In genomic region chr9:67037666-67038065, GRCm38 (mm10) we compare ENCODE assay signal across 13 mouse cellular contexts. TPM values are rescaled to one million over a fixed set of nuclear protein-coding genes. Genes with fewer than 3 reads are reported as not detected.
DNase-seq lines count a peak whose midpoint lies in the region; ATAC-seq and TF ChIP-seq lines count a peak whose summit lies in the region.
"Had no signal": no experiment of that assay in that cellular context is flagged by ENCODE, and none has a peak within 500 bp of the region (broad histone marks: within the 10 kb centered on the region; RNA-seq: fewer than 3 reads in every experiment).

No protein-coding gene starts in this region.

- no peak overlapping the region for H3K9ac ChIP-seq in heart, adult 2 months (ENCODE audit: low read depth, low read length)
- no peak overlapping the region for H3K9ac ChIP-seq in lung, embryonic 15.5 days
- H3K9ac ChIP-seq in limb, embryonic 14.5 days (ENCODE audit: low read depth, low read length, severe bottlenecking) = no peak overlapping the region
- H3K9ac ChIP-seq in stomach, postnatal 0 days (ENCODE audit: low read length) = no peak overlapping the region
- H3K9ac ChIP-seq: embryonic facial prominence, embryonic 13.5 days had no signal

- no peak overlapping the region for H3K4me3 ChIP-seq in heart, adult 2 months
- no peak overlapping the region for H3K4me3 ChIP-seq in lung, embryonic 15.5 days
- H3K4me3 ChIP-seq in limb, embryonic 14.5 days (replicated peaks; ENCODE audit: low read length) = no peak overlapping the region
- H3K4me3 ChIP-seq in stomach, postnatal 0 days (ENCODE audit: low read depth, low read length) = no peak overlapping the region
- H3K4me3 ChIP-seq: embryonic facial prominence, embryonic 13.5 days had no signal

- H3K79me2 ChIP-seq in heart, adult 2 months (replicated peaks; ENCODE audit: control insufficient read depth, insufficient read depth, low read length) = 0 out of 2 replicates have a peak, but pooled peaks cover 2% of the 10 kb centered on the region

- H3K27me3 ChIP-seq in heart, adult 2 months (ENCODE audit: control insufficient read depth, insufficient read depth, low read length) = no peaks in the 10 kb centered on the region
- no peaks in the 10 kb centered on the region for H3K27me3 ChIP-seq in lung, embryonic 15.5 days
- no peaks in the 10 kb centered on the region for H3K27me3 ChIP-seq in limb, embryonic 14.5 days (ENCODE audit: control insufficient read depth, insufficient read depth, low read length)
- no peaks in the 10 kb centered on the region for H3K27me3 ChIP-seq in stomach, postnatal 0 days (ENCODE audit: control insufficient read depth, insufficient read depth, low read length)
- H3K27me3 ChIP-seq: embryonic facial prominence, embryonic 13.5 days had no signal

- H3K9me3 ChIP-seq in lung, embryonic 15.5 days = peaks cover 3% of the 10 kb centered on the region; the same call in 1 of the 2 replicates
- H3K9me3 ChIP-seq in limb, embryonic 14.5 days (ENCODE audit: control insufficient read depth, low read length) = peaks cover 4% of the 10 kb centered on the region; the same call in 1 of the 2 replicates
- H3K9me3 ChIP-seq in stomach, postnatal 0 days (ENCODE audit: control insufficient read depth, low read length) = no peaks in the 10 kb centered on the region

- no peak for TF ChIP-seq CTCF in heart, adult 2 months (IDR thresholded peaks at IDR 0.05)
- no peak for TF ChIP-seq CTCF in stomach, postnatal 0 days (IDR thresholded peaks at IDR 0.05; ENCODE audit: low read depth)

- intact Hi-C loops in heart, adult 2 months (cut with DNase I) = no loop called here
- intact Hi-C loops in heart, postnatal 25 days (cut with DNase I) = no loop called here

- no peak for TF ChIP-seq EP300 in heart, adult 2 months (IDR thresholded peaks at IDR 0.05; ENCODE audit: insufficient read depth, low read depth, low read length)
- no peak for TF ChIP-seq EP300 in stomach, postnatal 0 days (optimal IDR thresholded peaks at IDR 0.05)

- no peak for ATAC-seq in lung, embryonic 15.5 days (ENCODE audit: borderline replicate concordance, extremely low read depth, low FRiP score, low TSS enrichment)
- no peak for ATAC-seq in limb, embryonic 14.5 days (ENCODE audit: low FRiP score, low read depth)
- ATAC-seq in stomach, postnatal 0 days (ENCODE audit: low FRiP score, low TSS enrichment) = no peak

- H3K4me1 ChIP-seq in heart, adult 2 months (ENCODE audit: control insufficient read depth, insufficient read depth, low read length) = peaks cover 40% of the 10 kb centered on the region
- H3K4me1 ChIP-seq in lung, embryonic 15.5 days = peaks cover 58% of the 10 kb centered on the region
- peaks cover 48% of the 10 kb centered on the region for H3K4me1 ChIP-seq in limb, embryonic 14.5 days (ENCODE audit: control insufficient read depth, insufficient read depth, low read length)
- H3K4me1 ChIP-seq in stomach, postnatal 0 days (replicated peaks; ENCODE audit: control insufficient read depth, insufficient read depth) = peaks cover 9% of the 10 kb centered on the region; the same call in 1 of the 2 replicates

- 34% methylated on average over 4 of the region's 4 CpGs for WGBS in heart, adult 2 months
- WGBS in lung, embryonic 15.5 days = 81% methylated on average over 4 of the region's 4 CpGs
- 80% methylated on average over 4 of the region's 4 CpGs for WGBS in limb, embryonic 14.5 days
- WGBS in stomach, postnatal 0 days = 69% methylated on average over 4 of the region's 4 CpGs

- peaks cover 87% of the 10 kb centered on the region for H3K36me3 ChIP-seq in heart, adult 2 months (ENCODE audit: control insufficient read depth, insufficient read depth, low read length)
- peaks cover 46% of the 10 kb centered on the region for H3K36me3 ChIP-seq in lung, embryonic 15.5 days
- peaks cover 64% of the 10 kb centered on the region for H3K36me3 ChIP-seq in limb, embryonic 14.5 days (ENCODE audit: control insufficient read depth, insufficient read depth, low read length)
- peaks cover 34% of the 10 kb centered on the region for H3K36me3 ChIP-seq in stomach, postnatal 0 days (ENCODE audit: control insufficient read depth, insufficient read depth, low read length)

- DNase-seq in heart, adult 2 months = no peak
- no peak for DNase-seq in heart, postnatal 25 days (ENCODE audit: low spot score)
- no peak for DNase-seq in lung, adult 18-20 months
- no peak for DNase-seq in limb, embryonic 14.5 days (ENCODE audit: low spot score)
- no peak for DNase-seq in stomach, postnatal 0 days (ENCODE audit: low spot score)
- no peak for DNase-seq in embryo, embryonic 10.5 days (ENCODE audit: low spot score)
- DNase-seq in kidney, postnatal 36 days = no peak
- DNase-seq: cerebellum, postnatal 25 days; spleen, adult 18-20 months; thymus, adult 18-20 months had no signal

- peak overlapping the region; percentile 70 for H3K27ac ChIP-seq in heart, adult 2 months
- H3K27ac ChIP-seq in lung, embryonic 15.5 days = peak overlapping the region; percentile 87
- peak overlapping the region; percentile 67 for H3K27ac ChIP-seq in limb, embryonic 14.5 days (replicated peaks; ENCODE audit: low read depth, low read length)
- H3K27ac ChIP-seq in stomach, postnatal 0 days (replicated peaks) = peak overlapping the region; percentile 50; the same call in 1 of the 2 replicates
- H3K27ac ChIP-seq: embryonic facial prominence, embryonic 13.5 days had no signal

- peak; percentile 52; the same call in 1 of the 2 replicates for TF ChIP-seq POLR2A in heart, adult 2 months (IDR thresholded peaks at IDR 0.05; ENCODE audit: insufficient read depth, low read depth, low read length)
- TF ChIP-seq POLR2A in limb, embryonic 14.5 days (IDR thresholded peaks at IDR 0.05; ENCODE audit: borderline replicate concordance, extremely low read depth, insufficient read depth, insufficient read length) = no peak

- H3K4me2 ChIP-seq in lung, embryonic 15.5 days = no peak overlapping the region
- no peak overlapping the region for H3K4me2 ChIP-seq in limb, embryonic 14.5 days (replicated peaks; ENCODE audit: low read depth, low read length, severe bottlenecking)
- no peak overlapping the region for H3K4me2 ChIP-seq in stomach, postnatal 0 days (replicated peaks; ENCODE audit: low read depth)
- H3K4me2 ChIP-seq: embryonic facial prominence, embryonic 13.5 days; midbrain, embryonic 11.5 days had no signal

RNA-seq across cellular contexts. Expression of gene Tpm1, which starts 11.5 kb away (rescaled TPM):
- total RNA-seq in heart, adult 2 months (2021) = over 10,000 TPM in 1 of 2 experiments, 1,000 to 10,000 TPM in 1; 9,950 to 10,380 TPM
- polyA plus RNA-seq in heart, adult 2 months (2012; rRNA removed) = 5,659 and 10,700 TPM in 2 replicates
- over 10,000 TPM; 12,975 to 13,062 TPM for total RNA-seq in heart, postnatal 25 days (2021)
- 747 and 774 TPM in 2 replicates for polyA plus RNA-seq in lung, embryonic 15.5 days (2015; fragmentation: Nextera tagmentation; extraction: Ambion mirVana)
- polyA plus RNA-seq in limb, embryonic 14.5 days (2012; rRNA removed) = 420 and 643 TPM in 2 replicates
- 724 and 728 TPM in 2 replicates for polyA plus RNA-seq in limb, embryonic 14.5 days (2014; fragmentation: Nextera tagmentation; extraction: Ambion mirVana)
- polyA plus RNA-seq in stomach, postnatal 0 days (2015; fragmentation: Nextera tagmentation; extraction: Ambion mirVana) = 1,738 and 2,538 TPM in 2 replicates
